13 mouse cellular contexts compared by ENCODE assay signal in the genomic region with DNA sequence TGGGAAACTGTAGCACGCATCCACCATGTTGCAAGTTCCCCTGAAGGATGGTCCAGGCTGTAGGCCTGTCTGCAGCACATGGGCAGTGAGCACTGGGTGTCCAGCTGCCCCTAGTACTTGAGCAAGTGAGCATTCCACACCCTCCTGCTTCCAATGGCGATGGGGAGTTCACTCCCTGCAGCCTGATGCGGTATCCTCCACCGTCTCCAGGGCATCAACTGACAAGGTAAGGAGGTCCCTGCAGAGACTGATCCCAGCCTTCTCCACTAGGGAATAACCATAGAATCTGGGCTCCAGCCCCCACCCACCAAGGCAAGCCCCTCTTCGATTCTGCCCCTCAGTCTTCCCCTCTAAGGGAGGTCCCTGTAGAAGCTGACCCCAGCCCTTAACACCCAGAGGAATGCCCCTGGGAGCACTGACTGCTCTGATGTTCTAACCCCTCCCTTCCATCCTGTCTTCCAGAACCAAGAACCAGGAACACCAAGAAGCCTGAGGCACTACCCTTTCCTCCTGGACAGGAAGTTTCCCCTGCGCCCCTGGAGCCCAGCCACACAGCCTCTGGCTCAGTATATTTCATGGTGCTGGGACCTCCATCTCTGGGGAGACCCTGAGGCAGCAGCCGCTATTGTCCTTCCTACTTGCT. TPM values are rescaled to one million over a fixed set of nuclear protein-coding genes. Genes with fewer than 3 reads are reported as not detected.
DNase-seq lines count a peak whose midpoint lies in the region; ATAC-seq and TF ChIP-seq lines count a peak whose summit lies in the region.
"Had no signal": no experiment of that assay in that cellular context is flagged by ENCODE, and none has a peak within 500 bp of the region (broad histone marks: within the 10 kb centered on the region; RNA-seq: fewer than 3 reads in every experiment).

No protein-coding gene starts in this region.

- DNase-seq in hindbrain, embryonic 10.5 days (ENCODE audit: low spot score): no peak
- no peak for DNase-seq in stomach, postnatal 0 days (ENCODE audit: low spot score)
- DNase-seq in adrenal gland, adult (ENCODE audit: inconsistent age in 2 of 2, low spot score in 1 of 2): no peak
- no peak for DNase-seq in urinary bladder, postnatal 10 days (ENCODE audit: low spot score)
- DNase-seq: adrenal gland, postnatal 14 days; thymus, adult 2 months had no signal

- peaks cover 47% of the 10 kb centered on the region for H3K4me1 ChIP-seq in hindbrain, embryonic 10.5 days (replicated peaks)
- peaks cover 21% of the 10 kb centered on the region for H3K4me1 ChIP-seq in hindbrain, embryonic 16.5 days (ENCODE audit: control insufficient read depth, insufficient read depth, low read depth, low read length)
- H3K4me1 ChIP-seq in stomach, embryonic 14.5 days (ENCODE audit: control insufficient read depth, insufficient read depth, low read length): no peaks in the 10 kb centered on the region
- no peaks in the 10 kb centered on the region for H3K4me1 ChIP-seq in stomach, postnatal 0 days (replicated peaks; ENCODE audit: control insufficient read depth, insufficient read depth)
- peaks cover 21% of the 10 kb centered on the region for H3K4me1 ChIP-seq in embryonic facial prominence, embryonic 15.5 days

- H3K9me3 ChIP-seq in hindbrain, embryonic 10.5 days: no peaks in the 10 kb centered on the region
- no peaks in the 10 kb centered on the region for H3K9me3 ChIP-seq in hindbrain, embryonic 16.5 days (ENCODE audit: control insufficient read depth, low read length)
- H3K9me3 ChIP-seq in stomach, embryonic 14.5 days (ENCODE audit: control insufficient read depth, low read depth, low read length): no peaks in the 10 kb centered on the region
- H3K9me3 ChIP-seq in stomach, postnatal 0 days (ENCODE audit: control insufficient read depth, low read length): no peaks in the 10 kb centered on the region
- no peaks in the 10 kb centered on the region for H3K9me3 ChIP-seq in embryonic facial prominence, embryonic 15.5 days (replicated peaks)

- H3K27ac ChIP-seq in hindbrain, embryonic 10.5 days: peak overlapping the region; percentile 73
- no peak overlapping the region; the same call in 1 of the 2 replicates for H3K27ac ChIP-seq in hindbrain, embryonic 16.5 days (ENCODE audit: low read depth, low read length)
- H3K27ac ChIP-seq in stomach, embryonic 14.5 days (ENCODE audit: low read length): no peak overlapping the region
- H3K27ac ChIP-seq in stomach, postnatal 0 days (replicated peaks): no peak overlapping the region
- 0 out of 2 replicates have a peak overlapping the region, but pooled peaks have one; percentile 9 for H3K27ac ChIP-seq in embryonic facial prominence, embryonic 15.5 days (replicated peaks)
- H3K27ac ChIP-seq: kidney, postnatal 0 days; liver, embryonic 14.5 days had no signal

- WGBS in hindbrain, embryonic 10.5 days: 68% methylated on average over 7 of the region's 7 CpGs
- 76% methylated on average over 7 of the region's 7 CpGs for WGBS in hindbrain, embryonic 16.5 days
- WGBS in stomach, embryonic 14.5 days: 69% methylated on average over 7 of the region's 7 CpGs
- 64% methylated on average over 7 of the region's 7 CpGs for WGBS in stomach, postnatal 0 days
- 52% methylated on average over 7 of the region's 7 CpGs for WGBS in embryonic facial prominence, embryonic 15.5 days

- H3K36me3 ChIP-seq in hindbrain, embryonic 10.5 days: peaks cover 14% of the 10 kb centered on the region
- H3K36me3 ChIP-seq in hindbrain, embryonic 16.5 days (ENCODE audit: control insufficient read depth, insufficient read depth, low read length): no peaks in the 10 kb centered on the region
- H3K36me3 ChIP-seq in stomach, embryonic 14.5 days (ENCODE audit: control insufficient read depth, insufficient read depth, low read length): no peaks in the 10 kb centered on the region
- H3K36me3 ChIP-seq in stomach, postnatal 0 days (ENCODE audit: control insufficient read depth, insufficient read depth, low read length): no peaks in the 10 kb centered on the region
- H3K36me3 ChIP-seq in embryonic facial prominence, embryonic 15.5 days: peaks cover 4% of the 10 kb centered on the region; the same call in 1 of the 2 replicates

- no peaks in the 10 kb centered on the region for H3K27me3 ChIP-seq in hindbrain, embryonic 10.5 days (ENCODE audit: insufficient read depth, poor library complexity, severe bottlenecking)
- no peaks in the 10 kb centered on the region for H3K27me3 ChIP-seq in hindbrain, embryonic 16.5 days (replicated peaks; ENCODE audit: control insufficient read depth, insufficient read depth, low read length)
- H3K27me3 ChIP-seq in stomach, embryonic 14.5 days (ENCODE audit: control insufficient read depth, insufficient read depth, low read length): no peaks in the 10 kb centered on the region
- no peaks in the 10 kb centered on the region for H3K27me3 ChIP-seq in stomach, postnatal 0 days (ENCODE audit: control insufficient read depth, insufficient read depth, low read length)
- no peaks in the 10 kb centered on the region for H3K27me3 ChIP-seq in embryonic facial prominence, embryonic 15.5 days

- no peak for TF ChIP-seq EP300 in stomach, postnatal 0 days (optimal IDR thresholded peaks at IDR 0.05)

- H3K4me2 ChIP-seq in hindbrain, embryonic 16.5 days (ENCODE audit: low read length): no peak overlapping the region
- no peak overlapping the region for H3K4me2 ChIP-seq in stomach, embryonic 14.5 days (replicated peaks; ENCODE audit: low read depth, low read length)
- H3K4me2 ChIP-seq in stomach, postnatal 0 days (replicated peaks; ENCODE audit: low read depth): no peak overlapping the region
- H3K4me2 ChIP-seq in embryonic facial prominence, embryonic 15.5 days (replicated peaks): no peak overlapping the region

- peak overlapping the region; percentile 11 for H3K4me3 ChIP-seq in hindbrain, embryonic 10.5 days
- H3K4me3 ChIP-seq in hindbrain, embryonic 16.5 days (ENCODE audit: low read length): no peak overlapping the region
- H3K4me3 ChIP-seq in stomach, embryonic 14.5 days (ENCODE audit: low read depth, low read length): no peak overlapping the region
- no peak overlapping the region for H3K4me3 ChIP-seq in stomach, postnatal 0 days (ENCODE audit: low read depth, low read length)
- no peak overlapping the region for H3K4me3 ChIP-seq in embryonic facial prominence, embryonic 15.5 days (replicated peaks)

- no peak for ATAC-seq in hindbrain, embryonic 16.5 days
- 0 out of 2 replicates have a peak, but pooled peaks have one; percentile 9 for ATAC-seq in stomach, embryonic 14.5 days (ENCODE audit: insufficient number of reproducible peaks, insufficient read depth, low FRiP score, low read depth)
- ATAC-seq in stomach, postnatal 0 days (ENCODE audit: low FRiP score, low TSS enrichment): no peak
- ATAC-seq in embryonic facial prominence, embryonic 15.5 days (ENCODE audit: insufficient number of reproducible peaks, low FRiP score, low TSS enrichment, low read depth): no peak
- ATAC-seq: forebrain, embryonic 16.5 days; lung, postnatal 0 days had no signal

- TF ChIP-seq CTCF in stomach, postnatal 0 days (IDR thresholded peaks at IDR 0.05; ENCODE audit: low read depth): no peak

- no peak overlapping the region for H3K9ac ChIP-seq in hindbrain, embryonic 16.5 days (ENCODE audit: low read depth, low read length)
- no peak overlapping the region for H3K9ac ChIP-seq in stomach, embryonic 14.5 days (replicated peaks; ENCODE audit: low read depth, low read length)
- no peak overlapping the region for H3K9ac ChIP-seq in stomach, postnatal 0 days (ENCODE audit: low read length)
- H3K9ac ChIP-seq in embryonic facial prominence, embryonic 15.5 days: no peak overlapping the region
- H3K9ac ChIP-seq: liver, embryonic 14.5 days had no signal

RNA-seq across cellular contexts. Expression of a gene that starts 2.3 kb away (rescaled TPM):
- polyA plus RNA-seq in hindbrain, embryonic 10.5 days (2016; fragmentation: Nextera tagmentation; extraction: Ambion mirVana): 53.4 and 82.3 TPM in 2 replicates
- polyA plus RNA-seq in hindbrain, embryonic 16.5 days (2015; fragmentation: Nextera tagmentation; extraction: Ambion mirVana): 96.5 and 138 TPM in 2 replicates
- 52.8 and 53.9 TPM in 2 replicates for polyA plus RNA-seq in stomach, embryonic 14.5 days (2014; fragmentation: Nextera tagmentation; extraction: Ambion mirVana)
- polyA plus RNA-seq in stomach, postnatal 0 days (2015; fragmentation: Nextera tagmentation; extraction: Ambion mirVana): 9.6 and 10.2 TPM in 2 replicates
- polyA plus RNA-seq in embryonic facial prominence, embryonic 15.5 days (2015; fragmentation: Nextera tagmentation; extraction: Ambion mirVana): 36.3 and 47.3 TPM in 2 replicates

RNA-seq across cellular contexts. Expression of a gene that starts 9.0 kb away (rescaled TPM):
- polyA plus RNA-seq in hindbrain, embryonic 10.5 days (2016; fragmentation: Nextera tagmentation; extraction: Ambion mirVana): 16.6 and 19.8 TPM in 2 replicates
- 3.9 and 5.6 TPM in 2 replicates for polyA plus RNA-seq in hindbrain, embryonic 16.5 days (2015; fragmentation: Nextera tagmentation; extraction: Ambion mirVana)
- 7.9 and 9.8 TPM in 2 replicates for polyA plus RNA-seq in stomach, embryonic 14.5 days (2014; fragmentation: Nextera tagmentation; extraction: Ambion mirVana)
- 2.4 TPM in 2 replicates for polyA plus RNA-seq in stomach, postnatal 0 days (2015; fragmentation: Nextera tagmentation; extraction: Ambion mirVana)
- polyA plus RNA-seq in embryonic facial prominence, embryonic 15.5 days (2015; fragmentation: Nextera tagmentation; extraction: Ambion mirVana): 6.7 and 8.6 TPM in 2 replicates

RNA-seq across cellular contexts. Expression of a gene that starts 9.3 kb away (rescaled TPM):
- polyA plus RNA-seq in hindbrain, embryonic 10.5 days (2016; fragmentation: Nextera tagmentation; extraction: Ambion mirVana): 0.25 and 0.50 TPM in 2 replicates
- 0.66 and 0.86 TPM in 2 replicates for polyA plus RNA-seq in hindbrain, embryonic 16.5 days (2015; fragmentation: Nextera tagmentation; extraction: Ambion mirVana)
- polyA plus RNA-seq in stomach, embryonic 14.5 days (2014; fragmentation: Nextera tagmentation; extraction: Ambion mirVana): 0.25 and 0.34 TPM in 2 replicates
- polyA plus RNA-seq in stomach, postnatal 0 days (2015; fragmentation: Nextera tagmentation; extraction: Ambion mirVana): 0.38 and 0.44 TPM in 2 replicates
- 0.34 and 0.49 TPM in 2 replicates for polyA plus RNA-seq in embryonic facial prominence, embryonic 15.5 days (2015; fragmentation: Nextera tagmentation; extraction: Ambion mirVana)

RNA-seq across cellular contexts. Expression of a gene that starts 19.3 kb away (rescaled TPM):
- 93.6 and 117 TPM in 2 replicates for polyA plus RNA-seq in hindbrain, embryonic 10.5 days (2016; fragmentation: Nextera tagmentation; extraction: Ambion mirVana)
- polyA plus RNA-seq in hindbrain, embryonic 16.5 days (2015; fragmentation: Nextera tagmentation; extraction: Ambion mirVana): 124 and 131 TPM in 2 replicates
- polyA plus RNA-seq in stomach, embryonic 14.5 days (2014; fragmentation: Nextera tagmentation; extraction: Ambion mirVana): 70.1 and 76.2 TPM in 2 replicates
- 55.4 and 58.8 TPM in 2 replicates for polyA plus RNA-seq in stomach, postnatal 0 days (2015; fragmentation: Nextera tagmentation; extraction: Ambion mirVana)
- polyA plus RNA-seq in embryonic facial prominence, embryonic 15.5 days (2015; fragmentation: Nextera tagmentation; extraction: Ambion mirVana): 84.9 and 92.8 TPM in 2 replicates

RNA-seq across cellular contexts. Expression of a gene that starts 25.4 kb away (rescaled TPM):
- 26.8 and 28.1 TPM in 2 replicates for polyA plus RNA-seq in hindbrain, embryonic 10.5 days (2016; fragmentation: Nextera tagmentation; extraction: Ambion mirVana)
- 14.6 and 14.8 TPM in 2 replicates for polyA plus RNA-seq in hindbrain, embryonic 16.5 days (2015; fragmentation: Nextera tagmentation; extraction: Ambion mirVana)
- 49.0 and 53.2 TPM in 2 replicates for polyA plus RNA-seq in stomach, embryonic 14.5 days (2014; fragmentation: Nextera tagmentation; extraction: Ambion mirVana)
- polyA plus RNA-seq in stomach, postnatal 0 days (2015; fragmentation: Nextera tagmentation; extraction: Ambion mirVana): 13.5 and 14.2 TPM in 2 replicates
- polyA plus RNA-seq in embryonic facial prominence, embryonic 15.5 days (2015; fragmentation: Nextera tagmentation; extraction: Ambion mirVana): 30.5 and 36.9 TPM in 2 replicates

Comparison
In these comparisons a context has a peak if more than half of its experiments do, and no peak if none do; other contexts are left out.
1. H3K27ac ChIP-seq: peak in hindbrain, embryonic 10.5 days (single experiment) and embryonic facial prominence, embryonic 15.5 days (single experiment); none in hindbrain, embryonic 16.5 days (single experiment), stomach, embryonic 14.5 days (single experiment) and stomach, postnatal 0 days (single experiment).